Mouse (Mus musculus) liver, embryonic 13.5 days (tissue): ENCODE measurements around the gene Mgat4b. TPM values are rescaled to one million over a fixed set of nuclear protein-coding genes. Genes with fewer than 3 reads are reported as not detected.

Experiments used
- ATAC-seq: fragments of 200-750 bp; cut with Nextera tagmentation; 2 replicates; pipeline ENCODE4 v1.8.0; 2017; ENCODE audit warnings: low read depth, mild to moderate bottlenecking, moderate number of reproducible peaks, moderate library complexity
- DNase-seq: peaks from one replicate; pipeline ENCODE4 v3.0.0; 2022
- H3K27ac ChIP-seq: fragments of 300-500 bp; sonication (generic); 2 replicates; pipeline ENCODE4 v1.5.1; 2015; ENCODE audit warnings: moderate library complexity, mild to moderate bottlenecking, inconsistent platforms
- H3K27me3 ChIP-seq: fragments of 300-500 bp; sonication (generic); 2 replicates; pipeline ENCODE4 v1.6.1; 2015; ENCODE audit warnings: mild to moderate bottlenecking, inconsistent platforms
- H3K36me3 ChIP-seq: fragments of 300-500 bp; sonication (generic); 2 replicates; pipeline ENCODE4 v1.6.1; 2015; ENCODE audit warnings: mild to moderate bottlenecking, inconsistent platforms
- H3K4me1 ChIP-seq: fragments of 300-500 bp; sonication (generic); replicated peaks from 2 replicates; pipeline ENCODE4 v1.6.1; 2015; ENCODE audit warnings: inconsistent platforms
- H3K4me2 ChIP-seq: fragments of 300-500 bp; sonication (generic); 2 replicates; pipeline ENCODE4 v1.6.1; 2015; ENCODE audit warnings: inconsistent platforms, mild to moderate bottlenecking, moderate library complexity
- H3K4me3 ChIP-seq: fragments of 300-500 bp; sonication (generic); replicated peaks from 2 replicates; pipeline ENCODE4 v1.5.1; 2015; ENCODE audit warnings: mild to moderate bottlenecking, inconsistent platforms
- H3K9ac ChIP-seq: fragments of 300-500 bp; sonication (generic); 2 replicates; pipeline ENCODE4 v1.6.1; 2015; ENCODE audit warnings: mild to moderate bottlenecking, inconsistent platforms
- H3K9me3 ChIP-seq: fragments of 300-500 bp; sonication (generic); replicated peaks from 2 replicates; pipeline ENCODE4 v1.6.1; 2016; ENCODE audit warnings: inconsistent platforms
- WGBS: fragments of 180-500 bp; shearing (Covaris S2); methylation state at CpG from one replicate; pipeline ENCODE4 v1.1.7; 2015; ENCODE audit not compliant: insufficient replicate concordance; 5-methylcytosine and 5-hydroxymethylcytosine counted together
- polyA plus RNA-seq: library from polyadenylated mRNA; unstranded; fragments of >200 nt; fragmentation: Nextera tagmentation; extraction: Ambion mirVana; gene quantifications from 2 replicates; pipeline ENCODE4 v1.2.1, GENCODE M21; 2015

Mgat4b gene
- polyA plus RNA-seq, 1 experiment from 2014 or later: 12.1 TPM

GRCm38 (mm10) chr11:50254010-50254580, 43.4 kb downstream of the Mgat4b start:
- no peaks in the 10 kb centered on the region for H3K9me3 ChIP-seq
- DNase-seq: no peak
- no peak overlapping the region for H3K4me3 ChIP-seq
- no peak overlapping the region for H3K27ac ChIP-seq
- H3K9ac ChIP-seq: no peak overlapping the region
- H3K4me2 ChIP-seq: no peak overlapping the region
- H3K36me3 ChIP-seq: peaks cover 30% of the 10 kb centered on the region
- H3K4me1 ChIP-seq: no peaks in the 10 kb centered on the region
- no peaks in the 10 kb centered on the region for H3K27me3 ChIP-seq
- ATAC-seq: no peak
- 74% methylated on average over 12 of the region's 12 CpGs for WGBS

- H3K9ac ChIP-seq: no peak overlapping the region
- no peak overlapping the region for H3K27ac ChIP-seq
- ATAC-seq (no peak), DNase-seq (no peak)
- H3K27me3 ChIP-seq: no peaks in the 10 kb centered on the region
- no peak overlapping the region for H3K4me2 ChIP-seq
- no peak overlapping the region for H3K4me3 ChIP-seq
- WGBS: 52% methylated on average over 7 of the region's 7 CpGs
- H3K9me3 ChIP-seq: no peaks in the 10 kb centered on the region
- H3K36me3 ChIP-seq: peaks cover 56% of the 10 kb centered on the region
- no peaks in the 10 kb centered on the region for H3K4me1 ChIP-seq
These were observed 45.9 kb downstream of the Mgat4b start for GRCm38 (mm10) chr11:50256615-50257014.

DNA sequence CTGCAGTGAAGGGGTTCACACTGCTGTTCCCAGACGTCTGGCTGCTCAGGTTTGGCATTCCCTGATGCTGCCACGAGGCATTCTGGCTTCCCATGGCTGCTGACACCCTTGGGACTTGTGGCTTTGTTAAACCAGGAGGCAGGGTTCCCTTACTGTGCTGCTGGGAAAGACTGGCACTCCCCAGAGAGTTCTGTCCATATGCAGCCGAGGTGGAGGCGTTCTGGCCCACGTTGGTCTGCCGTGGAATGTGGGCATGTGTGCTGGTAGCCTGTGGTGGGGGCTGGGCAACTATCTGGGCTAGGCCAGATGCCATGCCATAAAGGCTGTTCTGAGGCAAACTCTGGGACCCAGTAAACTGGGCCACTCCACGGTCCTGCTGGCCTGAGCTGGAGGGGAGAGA, 47.6 kb downstream of the Mgat4b start:
- no peaks in the 10 kb centered on the region for H3K9me3 ChIP-seq
- no peak overlapping the region for H3K4me2 ChIP-seq
- ATAC-seq: no peak
- H3K27ac ChIP-seq: no peak overlapping the region
- no peak overlapping the region for H3K4me3 ChIP-seq
- H3K4me1 ChIP-seq: no peaks in the 10 kb centered on the region
- H3K9ac ChIP-seq: no peak overlapping the region
- no peak for DNase-seq
- H3K36me3 ChIP-seq: peaks cover 72% of the 10 kb centered on the region
- 75% methylated on average over 7 of the region's 7 CpGs for WGBS
- no peaks in the 10 kb centered on the region for H3K27me3 ChIP-seq

- WGBS: 78% methylated on average over 4 of the region's 4 CpGs
- DNase-seq (no peak), ATAC-seq (no peak)
These were observed 51.3 kb downstream of the Mgat4b start for GRCm38 (mm10) chr11:50262020-50262419.

GRCm38 (mm10) chr11:50263198-50263597, 52.5 kb downstream of the Mgat4b start:
- peaks cover 89% of the 10 kb centered on the region for H3K36me3 ChIP-seq
- 83% methylated on average over 3 of the region's 3 CpGs for WGBS

More at GRCm38 (mm10) chr11:50262020-50262419, 51.3 kb downstream of the Mgat4b start:
- no peak overlapping the region for H3K9ac ChIP-seq
- H3K36me3 ChIP-seq: peaks cover 93% of the 10 kb centered on the region
- H3K4me3 ChIP-seq: no peak overlapping the region
- no peaks in the 10 kb centered on the region for H3K27me3 ChIP-seq
- peaks cover 1% of the 10 kb centered on the region for H3K4me1 ChIP-seq
- no peak overlapping the region for H3K27ac ChIP-seq
- H3K9me3 ChIP-seq: no peaks in the 10 kb centered on the region
- no peak overlapping the region for H3K4me2 ChIP-seq

DNA sequence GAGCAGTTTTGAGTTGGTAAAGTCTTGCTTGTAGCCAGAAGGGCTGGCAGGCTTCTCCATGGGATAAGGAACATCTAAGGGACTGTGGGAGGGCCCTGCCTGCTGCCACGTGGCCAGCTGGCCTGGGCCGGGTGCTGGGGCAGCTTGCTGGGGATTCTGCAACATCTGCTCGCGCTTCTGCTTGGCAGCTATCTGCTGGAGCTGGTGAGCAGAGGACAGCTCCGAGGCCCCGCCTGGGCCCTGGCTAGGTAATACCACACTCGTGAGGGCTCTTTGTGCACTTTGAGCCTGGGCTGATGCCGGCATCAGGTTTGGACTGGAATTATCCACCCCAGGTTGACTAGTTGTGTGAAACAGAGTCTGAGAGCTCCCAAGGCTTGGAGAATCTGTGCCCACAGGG, 55.2 kb downstream of the Mgat4b start:
- no peak for ATAC-seq
- Histone ChIP-seq H3K36me3 (peaks cover 62% of the 10 kb centered on the region), H3K9me3 (no peaks in the 10 kb centered on the region), H3K4me2 (no peak overlapping the region), H3K9ac (no peak overlapping the region), H3K4me1 (peaks cover 5% of the 10 kb centered on the region), H3K27ac (no peak overlapping the region), H3K27me3 (no peaks in the 10 kb centered on the region), H3K4me3 (no peak overlapping the region)
- WGBS: 83% methylated on average over 8 of the region's 8 CpGs
- no peak for DNase-seq

More at GRCm38 (mm10) chr11:50263198-50263597, 52.5 kb downstream of the Mgat4b start:
- Histone ChIP-seq H3K9ac (no peak overlapping the region), H3K4me2 (no peak overlapping the region), H3K27me3 (no peaks in the 10 kb centered on the region), H3K4me1 (peaks cover 5% of the 10 kb centered on the region), H3K27ac (no peak overlapping the region), H3K9me3 (no peaks in the 10 kb centered on the region), H3K4me3 (no peak overlapping the region)
- ATAC-seq (no peak), DNase-seq (no peak)

DNA sequence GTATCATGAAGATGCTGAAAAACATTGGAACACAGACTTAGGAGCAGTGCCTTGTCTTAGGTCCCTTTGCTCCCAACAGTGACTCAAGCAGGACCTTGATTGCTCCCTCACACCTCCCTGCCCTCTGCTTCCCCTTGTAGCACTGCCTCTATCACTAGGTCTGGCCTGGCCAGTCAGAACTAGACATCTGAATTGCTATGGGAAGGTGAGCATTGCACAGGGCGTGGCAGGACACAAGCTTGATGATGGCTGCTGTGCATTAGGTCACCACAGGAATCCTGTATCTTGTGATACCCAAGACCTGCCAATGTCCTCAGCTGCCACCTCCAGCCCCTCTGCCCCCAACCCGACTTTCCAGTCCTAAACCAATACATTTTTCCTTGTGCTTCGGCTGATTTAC, 56.3 kb downstream of the Mgat4b start:
- 73% methylated on average over 3 of the region's 3 CpGs for WGBS
- DNase-seq: no peak

GRCm38 (mm10) chr11:50269163-50269562, 58.5 kb downstream of the Mgat4b start:
- ATAC-seq: no peak
- no peaks in the 10 kb centered on the region for H3K27me3 ChIP-seq
- no peak overlapping the region for H3K27ac ChIP-seq
- peaks cover 36% of the 10 kb centered on the region for H3K36me3 ChIP-seq
- no peak for DNase-seq
- H3K9me3 ChIP-seq: no peaks in the 10 kb centered on the region
- H3K4me2 ChIP-seq: no peak overlapping the region
- peaks cover 5% of the 10 kb centered on the region for H3K4me1 ChIP-seq
- no peak overlapping the region for H3K9ac ChIP-seq
- H3K4me3 ChIP-seq: no peak overlapping the region
- 77% methylated on average over 2 of the region's 2 CpGs for WGBS

More for the DNA sequence above, 56.3 kb downstream of the Mgat4b start:
- no peak overlapping the region for H3K4me2 ChIP-seq
- no peak overlapping the region for H3K4me3 ChIP-seq
- H3K9me3 ChIP-seq: no peaks in the 10 kb centered on the region
- no peak overlapping the region for H3K27ac ChIP-seq
- no peak for ATAC-seq
- H3K4me1 ChIP-seq: peaks cover 5% of the 10 kb centered on the region
- H3K36me3 ChIP-seq: peaks cover 51% of the 10 kb centered on the region
- no peaks in the 10 kb centered on the region for H3K27me3 ChIP-seq
- no peak overlapping the region for H3K9ac ChIP-seq

DNA sequence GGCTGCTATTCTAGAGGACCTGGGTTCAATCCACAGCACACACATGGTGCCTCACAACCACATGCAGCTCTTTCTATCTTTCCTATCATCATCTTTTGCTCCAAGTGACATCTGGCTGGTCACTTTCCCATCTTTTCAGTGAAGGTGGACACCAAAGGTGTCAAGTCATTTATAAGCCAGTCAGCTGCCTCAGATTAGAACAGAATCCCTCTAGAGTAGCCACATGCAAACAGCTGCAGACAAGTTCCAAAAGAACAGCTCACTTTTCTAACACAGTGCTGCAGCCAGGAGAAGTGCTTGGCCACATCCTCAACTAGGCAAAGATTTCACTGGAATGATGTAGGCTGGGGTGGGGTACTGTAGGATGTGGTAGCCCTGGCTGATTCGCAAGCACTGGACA, 59.2 kb downstream of the Mgat4b start:
- Histone ChIP-seq H3K4me3 (no peak overlapping the region), H3K27ac (no peak overlapping the region), H3K9ac (no peak overlapping the region), H3K27me3 (no peaks in the 10 kb centered on the region), H3K4me2 (no peak overlapping the region), H3K4me1 (peaks cover 9% of the 10 kb centered on the region), H3K9me3 (no peaks in the 10 kb centered on the region), H3K36me3 (peaks cover 28% of the 10 kb centered on the region)
- DNase-seq (no peak), ATAC-seq (no peak)
- 81% methylated on average over 1 of the region's 1 CpGs for WGBS

DNA sequence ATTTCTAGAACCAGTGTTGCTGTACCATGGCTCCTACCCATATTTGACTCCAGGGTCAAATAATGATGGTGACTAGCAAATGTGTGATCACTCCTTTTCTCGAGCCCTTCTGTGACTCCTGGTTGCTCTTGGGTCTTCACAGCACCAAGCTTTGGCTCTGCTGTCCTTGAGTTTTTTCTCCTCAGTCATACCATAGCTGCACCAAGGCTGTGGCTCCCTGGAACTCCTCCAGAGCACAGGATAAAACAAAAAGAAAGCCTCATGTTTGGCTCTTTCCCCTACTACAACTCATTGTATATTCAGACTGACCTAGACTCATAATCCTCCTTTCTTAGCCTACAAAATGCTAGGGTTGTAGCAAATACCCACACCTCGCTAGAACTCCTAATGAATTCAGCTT, 62.1 kb downstream of the Mgat4b start:
- H3K36me3 ChIP-seq: peaks cover 7% of the 10 kb centered on the region; the same call in 1 of the 2 replicates
- no peaks in the 10 kb centered on the region for H3K9me3 ChIP-seq
- peaks cover 15% of the 10 kb centered on the region for H3K4me1 ChIP-seq
- no peak overlapping the region for H3K9ac ChIP-seq
- H3K4me2 ChIP-seq: no peak overlapping the region
- H3K27ac ChIP-seq: no peak overlapping the region
- 67% methylated on average over 2 of the region's 2 CpGs for WGBS
- no peak overlapping the region for H3K4me3 ChIP-seq
- H3K27me3 ChIP-seq: no peaks in the 10 kb centered on the region
- ATAC-seq: no peak
- no peak for DNase-seq

GRCm38 (mm10) chr11:50275077-50275476, 64.4 kb downstream of the Mgat4b start:
- no peaks in the 10 kb centered on the region for H3K27me3 ChIP-seq
- no peak overlapping the region for H3K4me3 ChIP-seq
- ATAC-seq: no peak
- no peak overlapping the region for H3K4me2 ChIP-seq
- H3K36me3 ChIP-seq: peaks cover 10% of the 10 kb centered on the region; the same call in 1 of the 2 replicates
- 35% methylated on average over 2 of the region's 2 CpGs for WGBS
- H3K9ac ChIP-seq: no peak overlapping the region
- no peak for DNase-seq
- H3K27ac ChIP-seq: no peak overlapping the region
- H3K9me3 ChIP-seq: no peaks in the 10 kb centered on the region
- peaks cover 18% of the 10 kb centered on the region for H3K4me1 ChIP-seq

GRCm38 (mm10) chr11:50275568-50276151, 65.0 kb downstream of the Mgat4b start:
- Histone ChIP-seq H3K4me2 (no peak overlapping the region), H3K27me3 (no peaks in the 10 kb centered on the region), H3K27ac (no peak overlapping the region; the same call in 1 of the 2 replicates), H3K4me1 (peaks cover 23% of the 10 kb centered on the region), H3K9ac (no peak overlapping the region), H3K4me3 (no peak overlapping the region), H3K36me3 (peaks cover 11% of the 10 kb centered on the region), H3K9me3 (no peaks in the 10 kb centered on the region)
- 44% methylated on average over 5 of the region's 5 CpGs for WGBS
- DNase-seq: no peak
- peak; percentile 42 for ATAC-seq
